Comparison of ENCODE assay signal across 26 mouse cellular contexts in the genomic region with DNA sequence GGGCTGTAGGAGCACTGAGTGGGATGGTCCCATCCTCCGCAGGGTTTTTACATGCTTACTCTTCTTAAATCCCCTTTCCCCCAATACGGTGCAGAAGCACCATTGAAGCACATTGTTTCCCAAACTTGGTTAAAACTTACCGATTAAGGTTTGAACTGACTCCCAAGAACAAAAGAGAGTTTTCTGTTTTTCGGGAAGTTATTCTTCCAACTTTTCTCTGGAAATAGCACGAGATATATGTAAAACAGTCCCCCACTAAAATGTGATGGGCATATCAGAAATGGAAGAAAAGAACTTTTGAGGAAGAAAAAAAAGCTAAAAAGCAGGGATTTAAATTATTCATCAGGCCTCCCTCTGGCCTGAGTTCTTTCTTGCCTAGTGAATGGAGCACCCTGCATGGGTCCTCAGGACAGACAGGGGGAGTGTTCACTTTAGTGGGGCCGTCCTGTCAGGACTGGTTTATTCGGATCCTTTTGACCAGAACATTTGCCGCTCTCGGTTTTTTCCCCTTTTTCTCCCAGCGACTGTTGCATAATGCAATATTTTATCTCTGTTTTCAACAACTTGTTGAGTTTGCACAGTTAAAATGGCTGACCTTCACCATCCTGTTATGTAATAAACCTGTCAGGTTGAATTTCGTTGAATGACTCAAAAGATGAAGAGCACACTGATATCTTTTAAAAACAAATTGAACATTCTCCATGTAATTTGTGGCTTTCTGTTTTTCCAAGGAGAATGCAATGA.
DNase-seq lines count a peak whose midpoint lies in the region; ATAC-seq and TF ChIP-seq lines count a peak whose summit lies in the region.
"Had no signal": no experiment of that assay in that cellular context is flagged by ENCODE, and none has a peak within 500 bp of the region (broad histone marks: within the 10 kb centered on the region; RNA-seq: fewer than 3 reads in every experiment).

No protein-coding gene starts in this region.

- H3K36me3 ChIP-seq in forebrain, embryonic 11.5 days (ENCODE audit: control insufficient read depth, insufficient read depth, low read length) = no peaks in the 10 kb centered on the region
- no peaks in the 10 kb centered on the region for H3K36me3 ChIP-seq in forebrain, embryonic 13.5 days (ENCODE audit: poor library complexity, severe bottlenecking)
- H3K36me3 ChIP-seq: heart, embryonic 13.5 days; limb, embryonic 10.5 days had no signal

- 0 out of 2 replicates have a peak, but pooled peaks have one; percentile 6 for TF ChIP-seq CTCF in layer of hippocampus, adult 2 months (conservative IDR thresholded peaks at IDR 0.05)

- no peak overlapping the region for H3K9ac ChIP-seq in forebrain, embryonic 11.5 days (ENCODE audit: low read length)
- H3K9ac ChIP-seq in forebrain, embryonic 13.5 days = no peak overlapping the region
- H3K9ac ChIP-seq: heart, embryonic 13.5 days had no signal

- ATAC-seq in forebrain, embryonic 11.5 days (replicated peaks; ENCODE audit: low FRiP score) = peak; percentile 55; the same call in 1 of the 2 replicates
- no peak for ATAC-seq in forebrain, embryonic 13.5 days
- ATAC-seq: activated CD4-positive, CD25-positive, alpha-beta regulatory T cell, adult 4 months; CD4-positive, CD25-positive, alpha-beta regulatory T cell, adult 4 months; lung, postnatal 0 days; Patski had no signal

- no peak overlapping the region for H3K4me2 ChIP-seq in forebrain, embryonic 11.5 days (ENCODE audit: low read depth, low read length, severe bottlenecking)
- H3K4me2 ChIP-seq in forebrain, embryonic 13.5 days = no peak overlapping the region
- H3K4me2 ChIP-seq: heart, embryonic 13.5 days had no signal

- no peak for DNase-seq in forebrain, embryonic 11.5 days (ENCODE audit: low spot score)
- DNase-seq in layer of hippocampus, adult 2 months (ENCODE audit: low spot score in 2 of 2) = no peak
- DNase-seq in layer of hippocampus, adult 8-10 months (ENCODE audit: low spot score in 2 of 2) = no peak
- peak; percentile 12 for DNase-seq in ES-CJ7 (ENCODE audit: low read depth, low spot score)
- peak; percentile 24 for DNase-seq in embryo, embryonic 10 days (ENCODE audit: low spot score)
- DNase-seq in kidney, postnatal 25 days = no peak
- no peak for DNase-seq in heart, postnatal 10 days
- DNase-seq: adrenal gland, postnatal 14 days; cerebellum, adult 8-10 months; cerebellum, postnatal 36 days; gastrocnemius, postnatal 36 days; heart, adult 2 months; heart, postnatal 4 days; kidney, adult 2 months; liver; right cerebral cortex, postnatal 25 days; spleen, adult 18-20 months had no signal

- H3K27me3 ChIP-seq in forebrain, embryonic 11.5 days (ENCODE audit: control insufficient read depth, insufficient read depth, low read length) = no peaks in the 10 kb centered on the region
- H3K27me3 ChIP-seq in forebrain, embryonic 13.5 days = no peaks in the 10 kb centered on the region; the same call in 1 of the 2 replicates

- intact Hi-C loops in heart, postnatal 10 days (cut with DNase I) = loop anchor here (5.0 to 10.0 kb wide), 3 partner anchors 723 to 926 kb away; no protein-coding TSS in a partner anchor

- no peaks in the 10 kb centered on the region for H3K9me3 ChIP-seq in forebrain, embryonic 11.5 days (ENCODE audit: control insufficient read depth, low read length)
- H3K9me3 ChIP-seq in forebrain, embryonic 13.5 days (replicated peaks) = no peaks in the 10 kb centered on the region
- H3K9me3 ChIP-seq: heart, embryonic 13.5 days; limb, embryonic 10.5 days had no signal

- 14% methylated on average over 11 of the region's 11 CpGs for WGBS in forebrain, embryonic 11.5 days
- 9% methylated on average over 11 of the region's 11 CpGs for WGBS in forebrain, embryonic 13.5 days

- H3K4me1 ChIP-seq in forebrain, embryonic 11.5 days (replicated peaks; ENCODE audit: control insufficient read depth, insufficient read depth, low read length) = peaks cover 2% of the 10 kb centered on the region; the same call in 1 of the 2 replicates
- H3K4me1 ChIP-seq in forebrain, embryonic 13.5 days = peaks cover 36% of the 10 kb centered on the region

- no peak overlapping the region for H3K27ac ChIP-seq in forebrain, embryonic 11.5 days (ENCODE audit: low read depth, low read length)
- no peak overlapping the region for H3K27ac ChIP-seq in forebrain, embryonic 13.5 days
- no peak overlapping the region for H3K27ac ChIP-seq in layer of hippocampus, adult 2 months
- H3K27ac ChIP-seq: heart, adult 2 months; heart, embryonic 13.5 days; kidney, postnatal 0 days; limb, embryonic 10.5 days; macrophage had no signal

- no peak overlapping the region for H3K4me3 ChIP-seq in forebrain, embryonic 11.5 days (ENCODE audit: low read depth, low read length)
- H3K4me3 ChIP-seq in forebrain, embryonic 13.5 days = no peak overlapping the region
- no peak overlapping the region for H3K4me3 ChIP-seq in layer of hippocampus, adult 2 months
- H3K4me3 ChIP-seq: heart, adult 2 months; heart, embryonic 13.5 days; limb, embryonic 10.5 days had no signal

Comparison
In these comparisons a context has a peak if more than half of its experiments do, and no peak if none do; other contexts are left out.
1. DNase-seq: peak in ES-CJ7 (single experiment) and embryo, embryonic 10 days (single experiment); none in forebrain, embryonic 11.5 days (single experiment), layer of hippocampus, adult 2 months (0 of 2), layer of hippocampus, adult 8-10 months (0 of 2), kidney, postnatal 25 days (0 of 2) and heart, postnatal 10 days (0 of 2).